Mouse (Mus musculus): ENCODE results near the gene Hnrnph2. TPM values are rescaled to one million over a fixed set of nuclear protein-coding genes. Genes with fewer than 3 reads are reported as not detected.

Hnrnph2 gene
- total RNA-seq, 2 experiments from 2014 or later, result 83.6 to 83.9 TPM

DNA sequence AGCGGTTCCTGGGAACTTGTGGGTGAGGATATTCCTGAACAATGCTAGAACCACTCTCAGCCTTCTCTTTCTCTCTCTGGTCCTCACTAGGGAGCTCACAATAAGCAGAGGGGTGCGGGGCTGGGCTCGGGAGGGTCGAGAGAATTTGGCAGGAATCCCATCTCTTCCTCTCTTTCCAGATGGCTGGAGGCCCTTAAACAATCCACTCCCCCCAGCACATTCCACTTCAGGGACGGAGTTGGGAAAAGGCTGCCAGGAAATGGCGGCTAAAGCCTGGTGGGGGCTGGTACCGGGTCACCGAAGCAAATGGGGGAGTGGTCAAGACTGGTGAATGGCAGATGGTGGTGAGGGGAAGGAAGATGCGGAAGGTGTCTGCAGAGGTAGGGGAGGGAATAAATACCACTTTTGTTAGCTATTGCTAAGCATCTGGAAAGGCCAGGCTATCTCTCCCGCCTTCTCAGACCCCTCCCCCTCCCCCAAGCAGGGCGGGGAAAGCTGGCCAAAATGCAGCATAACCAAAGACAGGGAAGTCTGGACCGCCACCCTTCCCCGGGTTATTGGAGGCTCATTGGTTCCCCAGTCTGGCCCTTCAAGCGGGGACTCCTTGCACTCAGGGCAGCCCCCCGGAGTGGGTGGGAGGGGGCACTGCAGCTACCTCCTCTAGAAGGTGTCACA, 11.4 kb downstream of the Hnrnph2 start:
- peak; percentile 64 for DNase-seq

GRCm38 (mm10) chrX:134614306-134614705, 13.3 kb downstream of the Hnrnph2 start:
- no peak for DNase-seq

GRCm38 (mm10) chrX:134619695-134620094, 18.7 kb downstream of the Hnrnph2 start:
- no peak for DNase-seq

- DNase-seq, result no peak
Measured at GRCm38 (mm10) chrX:134620254-134620865, 19.4 kb downstream of the Hnrnph2 start.

DNA sequence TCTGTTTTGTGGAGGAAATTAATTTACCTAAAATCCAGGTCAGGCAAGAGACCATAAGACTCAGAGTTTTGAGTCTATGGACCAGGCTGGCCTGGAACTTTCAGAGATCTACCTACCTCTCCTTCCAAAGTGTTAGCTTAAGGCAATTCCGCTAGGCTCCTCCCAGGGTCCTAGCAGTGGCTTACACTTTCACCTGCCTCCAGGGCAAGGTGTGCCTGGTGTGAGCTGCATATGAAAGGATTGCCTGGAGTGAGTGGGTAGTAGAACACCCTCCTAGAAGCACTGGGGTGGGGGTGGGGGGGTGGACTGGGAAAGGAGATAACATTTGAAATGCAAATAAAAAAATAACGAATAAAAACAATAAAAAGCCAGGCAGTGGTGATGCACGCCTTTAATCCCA, 20.7 kb downstream of the Hnrnph2 start:
- DNase-seq, result no peak

DNA sequence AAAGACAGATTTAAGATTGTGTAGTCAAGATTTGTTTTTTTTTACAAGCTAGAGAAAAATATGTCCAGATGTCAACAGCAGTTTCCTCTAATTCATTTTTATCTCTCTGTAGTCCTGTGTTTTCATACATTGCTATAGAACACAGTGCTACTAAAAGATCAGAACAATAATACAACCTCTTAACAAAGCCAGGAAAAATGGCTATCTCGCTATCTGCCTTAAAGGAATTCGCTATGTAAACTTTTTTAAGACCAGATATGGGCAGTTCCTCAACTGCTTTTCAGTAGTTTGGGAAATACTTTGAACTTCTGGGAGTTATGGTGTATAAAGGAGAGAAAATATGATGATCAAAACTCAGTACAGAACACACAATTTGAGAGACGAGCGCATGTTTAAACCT, 22.4 kb downstream of the Hnrnph2 start:
- no peak for DNase-seq

GRCm38 (mm10) chrX:134628200-134628599, 27.2 kb downstream of the Hnrnph2 start:
- DNase-seq, result no peak

DNA sequence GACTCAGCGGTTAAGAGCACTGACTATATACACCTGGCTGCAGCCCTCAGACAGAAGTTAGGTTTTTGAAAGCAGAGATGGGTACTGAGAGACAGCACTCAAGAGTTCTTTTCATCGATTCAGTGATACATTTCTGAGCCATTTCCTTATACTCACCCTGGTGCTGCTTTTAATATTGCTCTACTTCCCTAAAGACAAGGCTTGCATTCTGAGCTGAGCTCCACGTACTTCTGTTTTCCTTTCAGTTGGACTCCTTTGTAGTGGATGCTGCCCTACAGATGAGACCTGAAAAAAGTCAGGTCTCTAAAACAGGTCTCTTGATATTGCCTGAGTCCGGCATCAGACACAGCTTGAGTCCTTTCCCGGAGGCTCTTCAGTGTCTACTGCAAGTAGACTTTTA, 31.7 kb downstream of the Hnrnph2 start:
- DNase-seq, result no peak

- DNase-seq, result no peak
Measured at GRCm38 (mm10) chrX:134635111-134635510, 34.1 kb downstream of the Hnrnph2 start.

- no peak for DNase-seq
Measured at GRCm38 (mm10) chrX:134635860-134636259, 34.9 kb downstream of the Hnrnph2 start.

GRCm38 (mm10) chrX:134641000-134641760, 40.2 kb downstream of the Hnrnph2 start:
- no peak for DNase-seq

- DNase-seq, result no peak
Measured at GRCm38 (mm10) chrX:134646338-134646737, 45.4 kb downstream of the Hnrnph2 start.

GRCm38 (mm10) chrX:134647421-134647820, 46.4 kb downstream of the Hnrnph2 start:
- DNase-seq, result no peak

DNA sequence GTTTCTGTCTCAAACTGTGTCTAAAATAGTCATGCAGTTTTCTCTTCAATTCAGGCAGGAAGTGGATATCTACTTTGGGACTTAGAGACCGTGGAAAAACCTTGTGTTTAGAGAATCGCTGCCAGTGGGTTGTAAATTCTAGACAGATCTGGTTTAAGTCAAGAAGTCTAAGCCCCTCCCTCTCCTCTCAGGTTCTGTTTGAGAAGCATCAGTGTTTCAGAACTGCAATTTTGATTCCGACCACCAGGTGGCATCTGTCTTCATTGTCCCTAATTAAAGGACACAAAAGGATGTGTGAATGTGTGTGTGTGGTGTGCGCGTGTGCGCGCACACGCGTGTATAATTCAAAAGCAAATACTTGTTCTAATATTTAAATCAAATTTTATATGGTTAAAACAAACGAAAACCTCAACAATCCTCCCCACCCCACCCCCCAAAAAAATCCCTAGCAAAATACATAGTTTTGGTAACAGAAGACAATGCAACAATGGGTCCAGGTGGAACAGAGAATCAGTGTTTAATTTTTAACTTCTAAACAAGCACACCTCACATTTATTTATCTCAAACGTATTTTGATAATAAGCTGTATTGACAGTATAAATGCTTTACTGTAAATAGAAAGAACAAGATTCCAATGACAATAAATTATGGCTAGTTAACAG, 47.2 kb downstream of the Hnrnph2 start:
- DNase-seq, result peak; percentile 79

DNA sequence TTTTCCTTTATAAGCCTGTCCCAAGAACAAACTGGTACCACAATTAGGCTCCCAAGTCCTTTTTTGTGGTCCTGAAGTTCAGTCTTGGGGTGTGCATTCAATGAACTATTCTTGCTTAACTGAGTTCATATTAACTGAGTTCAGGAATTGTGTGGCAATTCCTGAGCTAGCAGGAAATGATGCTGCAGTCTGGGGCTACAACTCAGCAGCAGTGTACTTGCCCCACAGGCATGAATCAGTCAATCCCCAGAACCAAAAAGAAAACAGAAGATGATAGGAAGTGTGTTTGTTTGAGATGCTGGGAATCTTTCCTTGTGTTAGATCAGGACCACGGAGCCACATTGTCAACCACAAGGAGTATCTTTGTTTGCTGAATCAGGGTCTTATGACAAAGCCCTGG, 51.1 kb downstream of the Hnrnph2 start:
- no peak for DNase-seq

Other genes with a start within 250 kb of the Hnrnph2 start
- gene Drp2, start 196.6 kb upstream of the Hnrnph2 start, total RNA-seq (2021), result 1 to 10 TPM in 1 of 2 experiments, under 1 TPM in 1; 0.51 to 1.3 TPM
- gene Taf7l, start 124.7 kb upstream of the Hnrnph2 start, total RNA-seq (2021), result not detected
- 10 to 100 TPM; 52.9 to 58.0 TPM for gene Timm8a1, start 59.3 kb upstream of the Hnrnph2 start, total RNA-seq (2021)
- gene Btk, start 17.6 kb upstream of the Hnrnph2 start, total RNA-seq (2021), result 1 to 10 TPM; 2.5 to 3.3 TPM
- gene Rpl36a, start 15.5 kb upstream of the Hnrnph2 start, total RNA-seq (2021), result 100 to 1,000 TPM; 336 to 341 TPM
- 1 to 10 TPM; 5.4 to 5.8 TPM for gene Gla, start 54 bp upstream of the Hnrnph2 start, total RNA-seq (2021)
- gene Armcx4, start 85.3 kb downstream of the Hnrnph2 start, total RNA-seq (2021), result 10 to 100 TPM; 12.8 to 17.2 TPM
- 10 to 100 TPM; 18.5 to 23.0 TPM for gene Armcx1, start 116.8 kb downstream of the Hnrnph2 start, total RNA-seq (2021)
- gene Armcx6, start 150.2 kb downstream of the Hnrnph2 start, total RNA-seq (2021), result 10 to 100 TPM in 1 of 2 experiments, 1 to 10 TPM in 1; 8.3 to 10.6 TPM
- 10 to 100 TPM; 36.8 to 38.9 TPM for gene Armcx3, start 155.4 kb downstream of the Hnrnph2 start, total RNA-seq (2021)
- 10 to 100 TPM; 43.8 to 47.1 TPM for gene Armcx2, start 208.0 kb downstream of the Hnrnph2 start, total RNA-seq (2021)

All from adrenal gland, postnatal 10 days (tissue).